Mouse (Mus musculus) thymus, adult 2 months (tissue): Measurements from ENCODE around the gene Flt3.

ENCODE experiments used
- CTCF ChIP-seq: fragments of 200-500 bp; IDR thresholded peaks from 2 replicates; pipeline ENCODE4 v1.5.1; 2012; ENCODE audit warnings: mild to moderate bottlenecking, control low read depth, low read length, moderate library complexity, borderline replicate concordance; ENCODE audit not compliant: control insufficient read depth, poor library complexity, insufficient read depth; ENCODE audit errors: extremely low read depth
- POLR2A ChIP-seq: fragments of 200-500 bp; IDR thresholded peaks from 2 replicates; pipeline ENCODE4 v1.6.1; 2012; ENCODE audit warnings: mild to moderate bottlenecking, low read length, control low read depth, moderate library complexity; ENCODE audit not compliant: control insufficient read depth, poor library complexity, insufficient read depth; ENCODE audit errors: extremely low read depth

- no peak for TF ChIP-seq POLR2A
- peak; percentile 52; the same call in 1 of the 2 replicates for TF ChIP-seq CTCF
These were observed 100.9 kb downstream of the Flt3 start for GRCm38 (mm10) chr5:147299255-147300000.
